Mouse (Mus musculus): ENCODE results near the gene Gstp1. TPM values are rescaled to one million over a fixed set of nuclear protein-coding genes. Genes with fewer than 3 reads are reported as not detected.

Gene Gstp1
- polyA plus RNA-seq (2012; rRNA removed), result 266 and 307 TPM in 2 replicates

GRCm38 (mm10) chr19:4037788-4038232 is at the start of gene Gstp1:
TSS of gene Gstp1 (minus strand) at chr19:4037985.
- DNase-seq (ENCODE audit: low read depth), result peak; percentile 88
- TF ChIP-seq CTCF (IDR thresholded peaks at IDR 0.05; ENCODE audit: borderline replicate concordance, extremely low read depth, insufficient read depth, insufficient read length) (no peak), POLR2A (IDR thresholded peaks at IDR 0.05; ENCODE audit: borderline replicate concordance, extremely low read depth, insufficient read depth, insufficient read length, poor library complexity, severe bottlenecking) (peak; percentile 55; the same call in 1 of the 2 replicates)

GRCm38 (mm10) chr19:4087090-4087489 is 49.3 kb upstream of the Gstp1 start:
- no peak for DNase-seq (ENCODE audit: low read depth)

GRCm38 (mm10) chr19:4086156-4086555 is 48.4 kb upstream of the Gstp1 start:
- no peak for DNase-seq (ENCODE audit: low read depth)
- TF ChIP-seq POLR2A (IDR thresholded peaks at IDR 0.05; ENCODE audit: borderline replicate concordance, extremely low read depth, insufficient read depth, insufficient read length, poor library complexity, severe bottlenecking), result no peak
- TF ChIP-seq CTCF (IDR thresholded peaks at IDR 0.05; ENCODE audit: borderline replicate concordance, extremely low read depth, insufficient read depth, insufficient read length), result no peak

More at GRCm38 (mm10) chr19:4087090-4087489, 49.3 kb upstream of the Gstp1 start:
- TF ChIP-seq POLR2A (IDR thresholded peaks at IDR 0.05; ENCODE audit: borderline replicate concordance, extremely low read depth, insufficient read depth, insufficient read length, poor library complexity, severe bottlenecking) (no peak), CTCF (IDR thresholded peaks at IDR 0.05; ENCODE audit: borderline replicate concordance, extremely low read depth, insufficient read depth, insufficient read length) (no peak)

GRCm38 (mm10) chr19:4084984-4085383 is 47.2 kb upstream of the Gstp1 start:
- TF ChIP-seq POLR2A (IDR thresholded peaks at IDR 0.05; ENCODE audit: borderline replicate concordance, extremely low read depth, insufficient read depth, insufficient read length, poor library complexity, severe bottlenecking), result no peak
- TF ChIP-seq CTCF (IDR thresholded peaks at IDR 0.05; ENCODE audit: borderline replicate concordance, extremely low read depth, insufficient read depth, insufficient read length), result no peak
- DNase-seq (ENCODE audit: low read depth), result no peak

- peak; percentile 14; the same call in 1 of the 2 replicates for TF ChIP-seq CTCF (IDR thresholded peaks at IDR 0.05; ENCODE audit: borderline replicate concordance, extremely low read depth, insufficient read depth, insufficient read length)
- no peak for TF ChIP-seq POLR2A (IDR thresholded peaks at IDR 0.05; ENCODE audit: borderline replicate concordance, extremely low read depth, insufficient read depth, insufficient read length, poor library complexity, severe bottlenecking)
- no peak for DNase-seq (ENCODE audit: low read depth)
Observed at GRCm38 (mm10) chr19:4083826-4084225, 46.0 kb upstream of the Gstp1 start.

GRCm38 (mm10) chr19:4083316-4083715 is 45.5 kb upstream of the Gstp1 start:
- DNase-seq (ENCODE audit: low read depth), result no peak
- TF ChIP-seq POLR2A (IDR thresholded peaks at IDR 0.05; ENCODE audit: borderline replicate concordance, extremely low read depth, insufficient read depth, insufficient read length, poor library complexity, severe bottlenecking), result no peak
- TF ChIP-seq CTCF (IDR thresholded peaks at IDR 0.05; ENCODE audit: borderline replicate concordance, extremely low read depth, insufficient read depth, insufficient read length), result no peak

- TF ChIP-seq POLR2A (IDR thresholded peaks at IDR 0.05; ENCODE audit: borderline replicate concordance, extremely low read depth, insufficient read depth, insufficient read length, poor library complexity, severe bottlenecking), result no peak
- no peak for TF ChIP-seq CTCF (IDR thresholded peaks at IDR 0.05; ENCODE audit: borderline replicate concordance, extremely low read depth, insufficient read depth, insufficient read length)
- no peak for DNase-seq (ENCODE audit: low read depth)
Observed at GRCm38 (mm10) chr19:4082219-4082965, 44.6 kb upstream of the Gstp1 start.

GRCm38 (mm10) chr19:4081394-4081793 is 43.6 kb upstream of the Gstp1 start, which contains the start of gene Cabp2:
TSS of gene Cabp2 (plus strand) at chr19:4081578.
- DNase-seq (ENCODE audit: low read depth), result no peak
- TF ChIP-seq CTCF (IDR thresholded peaks at IDR 0.05; ENCODE audit: borderline replicate concordance, extremely low read depth, insufficient read depth, insufficient read length) (no peak), POLR2A (IDR thresholded peaks at IDR 0.05; ENCODE audit: borderline replicate concordance, extremely low read depth, insufficient read depth, insufficient read length, poor library complexity, severe bottlenecking) (no peak)

GRCm38 (mm10) chr19:4080511-4081009 is 42.8 kb upstream of the Gstp1 start:
- DNase-seq (ENCODE audit: low read depth), result no peak

GRCm38 (mm10) chr19:4079594-4079993 is 41.8 kb upstream of the Gstp1 start:
- no peak for DNase-seq (ENCODE audit: low read depth)
- TF ChIP-seq CTCF (IDR thresholded peaks at IDR 0.05; ENCODE audit: borderline replicate concordance, extremely low read depth, insufficient read depth, insufficient read length) (no peak), POLR2A (IDR thresholded peaks at IDR 0.05; ENCODE audit: borderline replicate concordance, extremely low read depth, insufficient read depth, insufficient read length, poor library complexity, severe bottlenecking) (no peak)

More at GRCm38 (mm10) chr19:4080511-4081009, 42.8 kb upstream of the Gstp1 start:
- TF ChIP-seq CTCF (IDR thresholded peaks at IDR 0.05; ENCODE audit: borderline replicate concordance, extremely low read depth, insufficient read depth, insufficient read length) (no peak), POLR2A (IDR thresholded peaks at IDR 0.05; ENCODE audit: borderline replicate concordance, extremely low read depth, insufficient read depth, insufficient read length, poor library complexity, severe bottlenecking) (no peak)

GRCm38 (mm10) chr19:4075531-4075930 is 37.7 kb upstream of the Gstp1 start:
- no peak for DNase-seq (ENCODE audit: low read depth)
- TF ChIP-seq POLR2A (IDR thresholded peaks at IDR 0.05; ENCODE audit: borderline replicate concordance, extremely low read depth, insufficient read depth, insufficient read length, poor library complexity, severe bottlenecking), result no peak
- TF ChIP-seq CTCF (IDR thresholded peaks at IDR 0.05; ENCODE audit: borderline replicate concordance, extremely low read depth, insufficient read depth, insufficient read length), result no peak
